Mouse (Mus musculus) layer of hippocampus, adult 2 months (tissue): ENCODE measurements around the gene 4933424G06Rik. TPM values are rescaled to one million over a fixed set of nuclear protein-coding genes. Genes with fewer than 3 reads are reported as not detected.

Experiments used
- DNase-seq, 2 experiments: peaks; one replicate each; pipeline ENCODE4 v3.0.0; 2022; ENCODE audit warnings: low spot score in 2 of 2
- H3K27ac ChIP-seq: fragments of 200-600 bp; 2 replicates; pipeline ENCODE4 v1.8.1; 2022
- H3K4me3 ChIP-seq: fragments of 200-600 bp; 2 replicates; pipeline ENCODE4 v1.8.1; 2022; ENCODE audit warnings: mild to moderate bottlenecking
- CTCF ChIP-seq: fragments of 200-600 bp; conservative IDR thresholded peaks from 2 replicates; pipeline ENCODE4 v1.8.1; 2022; ENCODE audit warnings: antibody characterized with exemption, mild to moderate bottlenecking, moderate library complexity
- total RNA-seq, 2 experiments: library from RNA; stranded (reverse); gene quantifications; 2 replicates each; pipeline ENCODE4 v1.2.3; 2021

Gene 4933424G06Rik
- total RNA-seq, 2 experiments from 2014 or later, result 0.96 to 1.4 TPM

- no peak for DNase-seq
- no peak for TF ChIP-seq CTCF
- Histone ChIP-seq H3K27ac (no peak overlapping the region), H3K4me3 (no peak overlapping the region)
These were observed 13.5 kb downstream of the 4933424G06Rik start for GRCm38 (mm10) chr1:36723146-36724056.

- TF ChIP-seq CTCF, result no peak
- H3K27ac ChIP-seq, result no peak overlapping the region
- no peak overlapping the region for H3K4me3 ChIP-seq
- no peak for DNase-seq
These were observed 14.1 kb downstream of the 4933424G06Rik start for GRCm38 (mm10) chr1:36724057-36724431.

- no peak overlapping the region for H3K4me3 ChIP-seq
- DNase-seq, result peak; percentile 80 to 85
- peak; percentile 91 for TF ChIP-seq CTCF
- no peak overlapping the region for H3K27ac ChIP-seq
These were observed 27.4 kb downstream of the 4933424G06Rik start for GRCm38 (mm10) chr1:36737300-36737699.

GRCm38 (mm10) chr1:36739231-36739630 is 29.3 kb downstream of the 4933424G06Rik start:
- H3K4me3 ChIP-seq, result no peak overlapping the region
- H3K27ac ChIP-seq, result no peak overlapping the region
- DNase-seq, result no peak
- no peak for TF ChIP-seq CTCF

GRCm38 (mm10) chr1:36743046-36743445 is 33.1 kb downstream of the 4933424G06Rik start:
- H3K27ac ChIP-seq, result no peak overlapping the region
- H3K4me3 ChIP-seq, result no peak overlapping the region
- no peak for DNase-seq
- TF ChIP-seq CTCF, result no peak

GRCm38 (mm10) chr1:36744268-36744944 is 34.5 kb downstream of the 4933424G06Rik start:
- Histone ChIP-seq H3K27ac (peak overlapping the region; percentile 79), H3K4me3 (peak overlapping the region; percentile 43)
- peak; percentile 90 for TF ChIP-seq CTCF
- peak; percentile 60 to 72 for DNase-seq

- no peak for DNase-seq
- Histone ChIP-seq H3K27ac (no peak overlapping the region), H3K4me3 (no peak overlapping the region)
- no peak for TF ChIP-seq CTCF
These were observed 35.7 kb downstream of the 4933424G06Rik start for GRCm38 (mm10) chr1:36745661-36746060.

- no peak for DNase-seq
- Histone ChIP-seq H3K27ac (no peak overlapping the region), H3K4me3 (no peak overlapping the region)
- peak; percentile 69 for TF ChIP-seq CTCF
These were observed 36.5 kb downstream of the 4933424G06Rik start for GRCm38 (mm10) chr1:36746452-36746851.

- no peak for DNase-seq
- no peak overlapping the region for H3K27ac ChIP-seq
- TF ChIP-seq CTCF, result no peak
- H3K4me3 ChIP-seq, result no peak overlapping the region
These were observed 44.2 kb downstream of the 4933424G06Rik start for GRCm38 (mm10) chr1:36753932-36754675.

- no peak for TF ChIP-seq CTCF
- H3K27ac ChIP-seq, result no peak overlapping the region
- DNase-seq, result no peak
- H3K4me3 ChIP-seq, result no peak overlapping the region
These were observed 48.6 kb downstream of the 4933424G06Rik start for GRCm38 (mm10) chr1:36758553-36758952.

- Histone ChIP-seq H3K27ac (no peak overlapping the region), H3K4me3 (no peak overlapping the region)
- TF ChIP-seq CTCF, result no peak
- no peak for DNase-seq
These were observed 49.1 kb downstream of the 4933424G06Rik start for GRCm38 (mm10) chr1:36759076-36759475.

- H3K4me3 ChIP-seq, result no peak overlapping the region
- no peak overlapping the region for H3K27ac ChIP-seq
- TF ChIP-seq CTCF, result no peak
- DNase-seq, result no peak
These were observed 50.5 kb downstream of the 4933424G06Rik start for GRCm38 (mm10) chr1:36760401-36760800.

GRCm38 (mm10) chr1:36761061-36761460 is 51.1 kb downstream of the 4933424G06Rik start:
- no peak overlapping the region for H3K27ac ChIP-seq
- no peak overlapping the region for H3K4me3 ChIP-seq
- TF ChIP-seq CTCF, result no peak
- DNase-seq, result no peak
